Mouse (Mus musculus) megakaryocyte, embryonic 14.5 days (primary cell): Measurements from ENCODE around the gene Rilpl1. TPM values are rescaled to one million over a fixed set of nuclear protein-coding genes. Genes with fewer than 3 reads are reported as not detected.
A peak's percentile ranks its signal among the peaks of the same experiment; 100 is the strongest.

Experiments used
- H3K27me3 ChIP-seq: replicated peaks from 2 replicates; pipeline ENCODE3; 2012; ENCODE audit warnings: inconsistent platforms
- H3K36me3 ChIP-seq: replicated peaks from 2 replicates; pipeline ENCODE3; 2012; ENCODE audit warnings: low read length, inconsistent platforms, mixed read lengths
- H3K4me1 ChIP-seq: 2 replicates; pipeline ENCODE4 v1.6.1; 2012; ENCODE audit warnings: inconsistent platforms
- H3K4me3 ChIP-seq: replicated peaks from 2 replicates; pipeline ENCODE3; 2012; ENCODE audit warnings: moderate library complexity, mild to moderate bottlenecking, inconsistent platforms
- H3K9me3 ChIP-seq: 2 replicates; pipeline ENCODE4 v1.6.1; 2012; ENCODE audit warnings: inconsistent platforms
- FLI1 ChIP-seq: IDR thresholded peaks from 2 replicates; pipeline ENCODE4 v1.6.1; 2012; ENCODE audit warnings: low read length, inconsistent platforms, mixed read lengths
- GATA1 ChIP-seq: IDR thresholded peaks from 3 replicates; pipeline ENCODE4 v1.6.1; 2012; ENCODE audit warnings: mixed read lengths, low read length, inconsistent platforms, borderline replicate concordance
- polyA plus RNA-seq: library from polyadenylated mRNA; stranded (reverse); fragments of >175 nt; gene quantifications from 2 replicates; pipeline ENCODE4 v1.2.3, GENCODE M21; 2012; ENCODE audit warnings: low replicate concordance; ENCODE audit not compliant: insufficient read depth

Gene Rilpl1
- polyA plus RNA-seq, 1 experiment = 11.4 TPM

- H3K4me1 ChIP-seq = peaks cover 61% of the 10 kb centered on the region
- peaks cover 59% of the 10 kb centered on the region for H3K27me3 ChIP-seq
- peak overlapping the region; percentile 59 for H3K4me3 ChIP-seq
- no peak for TF ChIP-seq FLI1
- TF ChIP-seq GATA1 = no peak
- no peaks in the 10 kb centered on the region for H3K36me3 ChIP-seq
- no peaks in the 10 kb centered on the region for H3K9me3 ChIP-seq
Measured at GRCm38 (mm10) chr5:124529191-124529651, 2.0 kb downstream of the Rilpl1 start.

- H3K36me3 ChIP-seq = no peaks in the 10 kb centered on the region
- peaks cover 62% of the 10 kb centered on the region for H3K4me1 ChIP-seq
- H3K27me3 ChIP-seq = peaks cover 59% of the 10 kb centered on the region
- H3K9me3 ChIP-seq = no peaks in the 10 kb centered on the region
- H3K4me3 ChIP-seq = no peak overlapping the region
- TF ChIP-seq GATA1 = no peak
- TF ChIP-seq FLI1 = no peak
Measured at GRCm38 (mm10) chr5:124528791-124529190, 2.4 kb downstream of the Rilpl1 start.

- Histone ChIP-seq H3K27me3 (peaks cover 56% of the 10 kb centered on the region), H3K4me3 (no peak overlapping the region), H3K9me3 (no peaks in the 10 kb centered on the region), H3K36me3 (no peaks in the 10 kb centered on the region), H3K4me1 (peaks cover 60% of the 10 kb centered on the region)
- TF ChIP-seq GATA1 (no peak), FLI1 (no peak)
Measured at GRCm38 (mm10) chr5:124528351-124528750, 2.8 kb downstream of the Rilpl1 start.

- TF ChIP-seq GATA1 (no peak), FLI1 (no peak)
- Histone ChIP-seq H3K36me3 (peaks cover 6% of the 10 kb centered on the region), H3K27me3 (peaks cover 40% of the 10 kb centered on the region), H3K4me3 (no peak overlapping the region), H3K9me3 (no peaks in the 10 kb centered on the region), H3K4me1 (peaks cover 44% of the 10 kb centered on the region)
Measured at GRCm38 (mm10) chr5:124524943-124525342, 6.2 kb downstream of the Rilpl1 start.

GRCm38 (mm10) chr5:124523032-124523431, 8.2 kb downstream of the Rilpl1 start:
- peaks cover 26% of the 10 kb centered on the region for H3K4me1 ChIP-seq
- H3K36me3 ChIP-seq = peaks cover 6% of the 10 kb centered on the region
- no peak overlapping the region for H3K4me3 ChIP-seq
- TF ChIP-seq GATA1 (no peak), FLI1 (no peak)
- H3K27me3 ChIP-seq = peaks cover 34% of the 10 kb centered on the region
- H3K9me3 ChIP-seq = peaks cover under 1% of the 10 kb centered on the region; the same call in 1 of the 2 replicates

GRCm38 (mm10) chr5:124521588-124521987, 9.6 kb downstream of the Rilpl1 start:
- H3K4me3 ChIP-seq = peak overlapping the region; percentile 10
- peaks cover 24% of the 10 kb centered on the region for H3K4me1 ChIP-seq
- H3K27me3 ChIP-seq = peaks cover 32% of the 10 kb centered on the region
- H3K36me3 ChIP-seq = peaks cover 6% of the 10 kb centered on the region
- peaks cover 7% of the 10 kb centered on the region for H3K9me3 ChIP-seq
- TF ChIP-seq FLI1 (no peak), GATA1 (no peak)

GRCm38 (mm10) chr5:124518648-124519047, 12.5 kb downstream of the Rilpl1 start:
- Histone ChIP-seq H3K4me1 (peaks cover 19% of the 10 kb centered on the region), H3K4me3 (no peak overlapping the region), H3K9me3 (peaks cover 7% of the 10 kb centered on the region), H3K36me3 (peaks cover 16% of the 10 kb centered on the region), H3K27me3 (peaks cover 26% of the 10 kb centered on the region)
- TF ChIP-seq FLI1 = no peak
- TF ChIP-seq GATA1 = no peak

- TF ChIP-seq GATA1 (no peak), FLI1 (no peak)
- Histone ChIP-seq H3K27me3 (peaks cover 30% of the 10 kb centered on the region), H3K9me3 (peaks cover 7% of the 10 kb centered on the region)
Measured at GRCm38 (mm10) chr5:124515789-124516188, 15.4 kb downstream of the Rilpl1 start.

GRCm38 (mm10) chr5:124510536-124511050, 20.6 kb downstream of the Rilpl1 start:
- H3K4me3 ChIP-seq = no peak overlapping the region
- no peaks in the 10 kb centered on the region for H3K9me3 ChIP-seq
- no peak for TF ChIP-seq GATA1
- TF ChIP-seq FLI1 = no peak
- peaks cover 12% of the 10 kb centered on the region for H3K36me3 ChIP-seq
- peaks cover 19% of the 10 kb centered on the region for H3K27me3 ChIP-seq
- peaks cover 20% of the 10 kb centered on the region for H3K4me1 ChIP-seq

More at GRCm38 (mm10) chr5:124515789-124516188, 15.4 kb downstream of the Rilpl1 start:
- Histone ChIP-seq H3K36me3 (peaks cover 13% of the 10 kb centered on the region), H3K4me1 (peaks cover 14% of the 10 kb centered on the region), H3K4me3 (peak overlapping the region; percentile 74)

GRCm38 (mm10) chr5:124509742-124510237, 21.4 kb downstream of the Rilpl1 start:
- H3K4me1 ChIP-seq = peaks cover 17% of the 10 kb centered on the region
- H3K27me3 ChIP-seq = peaks cover 17% of the 10 kb centered on the region
- no peak overlapping the region for H3K4me3 ChIP-seq
- H3K36me3 ChIP-seq = peaks cover 8% of the 10 kb centered on the region
- H3K9me3 ChIP-seq = no peaks in the 10 kb centered on the region
- TF ChIP-seq GATA1 (no peak), FLI1 (no peak)
